Mouse (Mus musculus): ENCODE measurements around the gene Gm20905. TPM values are rescaled to one million over a fixed set of nuclear protein-coding genes. Genes with fewer than 3 reads are reported as not detected.
"Not testable (repeated sequence)": the region's sequence is repeated elsewhere in the genome, so short reads cannot be mapped to it uniquely, and the experiment has no call there.

The Gm20905 gene
- not detected for total RNA-seq (2021)
- long read RNA-seq, experiment 1: 0 reads
- long read RNA-seq, experiment 2: 0 reads

GRCm38 (mm10) chrY:37259503-37259902 lies at the start of gene Gm20905:
Gm20905 (minus strand) TSS chrY:37259603.
- DNase-seq: not testable (repeated sequence)
